ENCODE assay signal across 7 mouse cellular contexts in the genomic region with DNA sequence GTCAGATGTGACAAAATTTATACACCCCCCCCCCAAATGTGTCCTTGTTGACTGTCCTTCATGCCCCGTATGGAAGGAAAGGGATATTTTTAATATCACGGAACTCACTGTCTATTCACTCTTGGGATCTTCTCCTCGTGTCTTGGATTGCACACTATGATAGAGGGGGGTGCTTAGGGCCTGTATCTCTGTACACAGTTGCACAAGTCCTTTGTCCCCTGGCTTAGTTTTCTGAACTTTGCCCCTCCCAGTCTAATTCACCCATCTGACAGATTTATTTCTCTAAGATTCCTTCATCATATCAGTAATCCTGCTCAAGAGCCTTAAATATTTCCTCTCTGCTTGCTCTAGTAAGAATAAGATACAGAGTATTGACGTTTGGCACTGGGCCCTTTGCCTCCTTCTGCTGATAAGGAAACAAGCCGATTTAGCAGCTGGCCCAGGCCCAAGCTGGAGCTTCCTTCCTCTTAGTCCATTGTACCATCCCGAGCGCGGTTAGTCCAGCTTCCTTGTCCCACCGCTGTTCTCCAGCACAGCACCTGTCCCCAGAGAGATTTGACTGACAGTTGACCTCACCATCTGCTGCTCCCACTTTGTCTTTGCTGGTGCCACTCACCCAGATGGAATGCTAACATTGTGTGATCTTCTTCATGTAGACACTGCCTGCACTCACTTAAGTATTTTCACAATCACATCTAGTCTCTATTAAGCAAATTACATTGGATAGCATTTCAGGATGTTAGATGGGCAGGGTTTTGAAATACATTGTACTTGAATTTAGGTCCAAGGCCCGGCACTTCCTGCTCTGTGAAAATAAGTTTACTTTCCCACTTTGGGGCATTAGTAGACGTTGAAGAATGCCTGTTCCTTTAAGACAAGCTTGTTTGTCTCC.
DNase-seq lines count a peak whose midpoint lies in the region; ATAC-seq lines count a peak whose summit lies in the region.

No protein-coding gene starts in this region.

- 0 out of 2 replicates have a peak, but pooled peaks have one; percentile 15 for ATAC-seq in embryonic facial prominence, embryonic 15.5 days (ENCODE audit: insufficient number of reproducible peaks, low FRiP score, low TSS enrichment, low read depth)
- ATAC-seq in midbrain, embryonic 13.5 days, result peak; percentile 50; the same call in 1 of the 2 replicates

- 59% methylated on average over 11 of the region's 11 CpGs for WGBS in embryonic facial prominence, embryonic 15.5 days
- WGBS in midbrain, embryonic 13.5 days, result 64% methylated on average over 11 of the region's 11 CpGs

- intact Hi-C loops in heart, postnatal 14 days (cut with DNase I), result loop anchor here (5.0 kb wide), 1 partner anchor 50 kb away; no protein-coding TSS in a partner anchor

- DNase-seq in thymus, postnatal 14 days, result peak; percentile 16
- DNase-seq in thymus, postnatal 0 days (ENCODE audit: low spot score), result no peak
- peak; percentile 72 to 73 for DNase-seq in heart, postnatal 14 days
- peak; percentile 88 to 90 for DNase-seq in kidney, postnatal 36 days
- DNase-seq in urinary bladder, postnatal 25 days (ENCODE audit: low spot score), result peak; percentile 29

- no peaks in the 10 kb centered on the region for H3K9me3 ChIP-seq in embryonic facial prominence, embryonic 15.5 days (replicated peaks)
- no peaks in the 10 kb centered on the region for H3K9me3 ChIP-seq in midbrain, embryonic 13.5 days

- no peak overlapping the region for H3K9ac ChIP-seq in embryonic facial prominence, embryonic 15.5 days
- no peak overlapping the region for H3K9ac ChIP-seq in midbrain, embryonic 13.5 days (replicated peaks)

- H3K27ac ChIP-seq in embryonic facial prominence, embryonic 15.5 days (replicated peaks), result 0 out of 2 replicates have a peak overlapping the region, but pooled peaks have one; percentile 4
- no peak overlapping the region for H3K27ac ChIP-seq in midbrain, embryonic 13.5 days

- no peaks in the 10 kb centered on the region; the same call in 1 of the 2 replicates for H3K4me1 ChIP-seq in embryonic facial prominence, embryonic 15.5 days
- H3K4me1 ChIP-seq in midbrain, embryonic 13.5 days (replicated peaks), result peaks cover 8% of the 10 kb centered on the region; the same call in 1 of the 2 replicates

- H3K4me3 ChIP-seq in embryonic facial prominence, embryonic 15.5 days (replicated peaks), result no peak overlapping the region
- no peak overlapping the region for H3K4me3 ChIP-seq in midbrain, embryonic 13.5 days (replicated peaks)

- no peaks in the 10 kb centered on the region for H3K36me3 ChIP-seq in embryonic facial prominence, embryonic 15.5 days
- no peaks in the 10 kb centered on the region for H3K36me3 ChIP-seq in midbrain, embryonic 13.5 days

- H3K4me2 ChIP-seq in embryonic facial prominence, embryonic 15.5 days (replicated peaks), result no peak overlapping the region
- no peak overlapping the region for H3K4me2 ChIP-seq in midbrain, embryonic 13.5 days (replicated peaks)

- no peaks in the 10 kb centered on the region for H3K27me3 ChIP-seq in embryonic facial prominence, embryonic 15.5 days
- H3K27me3 ChIP-seq in midbrain, embryonic 13.5 days, result no peaks in the 10 kb centered on the region
